8 mouse cellular contexts compared by ENCODE assay signal in the genomic region with DNA sequence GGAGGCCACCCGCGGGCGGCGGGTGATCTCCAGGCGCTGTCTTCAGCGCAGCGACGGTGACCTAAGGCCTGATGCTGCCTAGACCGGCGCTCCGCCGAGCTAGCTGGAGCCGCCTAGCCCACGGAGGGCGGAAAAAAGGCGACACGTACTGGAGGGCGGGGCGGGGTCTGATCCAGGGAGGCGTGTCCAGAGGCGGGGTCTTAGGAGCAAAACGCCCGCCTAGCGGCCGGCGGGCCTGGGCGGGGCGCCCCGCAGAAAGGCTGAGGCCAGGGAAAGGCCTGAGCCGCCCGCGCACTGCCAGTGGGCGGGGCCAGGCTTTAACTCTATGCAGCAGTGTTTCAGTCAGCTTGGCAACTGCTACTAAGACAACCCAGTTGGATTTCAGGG. TPM values are rescaled to one million over a fixed set of nuclear protein-coding genes. Genes with fewer than 3 reads are reported as not detected.
A peak's percentile ranks its signal among the peaks of the same experiment; 100 is the strongest.
DNase-seq lines count a peak whose midpoint lies in the region; ATAC-seq and TF ChIP-seq lines count a peak whose summit lies in the region.

Gene Dsel (minus strand): TSS at position 140 of the 387 bp plus-strand sequence.

- no peaks in the 10 kb centered on the region for H3K27me3 ChIP-seq in embryonic facial prominence, embryonic 12.5 days
- no peaks in the 10 kb centered on the region for H3K27me3 ChIP-seq in intestine, postnatal 0 days (replicated peaks; ENCODE audit: control insufficient read depth, insufficient read depth, low read length)
- no peaks in the 10 kb centered on the region for H3K27me3 ChIP-seq in midbrain, embryonic 10.5 days (ENCODE audit: low read depth, poor library complexity, severe bottlenecking)

- no peaks in the 10 kb centered on the region for H3K9me3 ChIP-seq in embryonic facial prominence, embryonic 12.5 days
- H3K9me3 ChIP-seq in intestine, postnatal 0 days (ENCODE audit: control insufficient read depth) = no peaks in the 10 kb centered on the region
- H3K9me3 ChIP-seq in midbrain, embryonic 10.5 days (replicated peaks) = no peaks in the 10 kb centered on the region

- peak; percentile 95 to 97 for DNase-seq in adrenal gland, postnatal 36 days
- peak; percentile 88 to 90 for DNase-seq in left cerebral cortex, postnatal 36 days (ENCODE audit: low spot score in 2 of 2)
- DNase-seq in midbrain, embryonic 10.5 days (ENCODE audit: low spot score) = peak; percentile 92
- DNase-seq in right cerebral cortex, postnatal 36 days (ENCODE audit: low spot score in 2 of 2) = peak; percentile 84
- DNase-seq in urinary bladder, postnatal 4 days (ENCODE audit: low spot score in 2 of 2) = peak; percentile 92 to 94

- ATAC-seq in embryonic facial prominence, embryonic 12.5 days (ENCODE audit: insufficient number of reproducible peaks, insufficient read depth, low FRiP score, low TSS enrichment) = peak; percentile 97
- ATAC-seq in granulocyte monocyte progenitor cell, adult 5-6 weeks (replicated peaks; ENCODE audit: poor library complexity, severe bottlenecking) = peak; percentile 95
- peak; percentile 99 for ATAC-seq in intestine, postnatal 0 days

- H3K4me3 ChIP-seq in embryonic facial prominence, embryonic 12.5 days = peak within 1 kb of the TSS; percentile 80
- peak within 1 kb of the TSS; percentile 74 for H3K4me3 ChIP-seq in intestine, postnatal 0 days (ENCODE audit: low read depth, low read length)
- H3K4me3 ChIP-seq in midbrain, embryonic 10.5 days = peak within 1 kb of the TSS; percentile 84

- peak within 1 kb of the TSS; percentile 88 for H3K9ac ChIP-seq in embryonic facial prominence, embryonic 12.5 days
- peak within 1 kb of the TSS; percentile 51 for H3K9ac ChIP-seq in intestine, postnatal 0 days (ENCODE audit: low read depth, low read length)

- peak within 1 kb of the TSS; percentile 96 for H3K27ac ChIP-seq in embryonic facial prominence, embryonic 12.5 days
- peak within 1 kb of the TSS; percentile 81 for H3K27ac ChIP-seq in intestine, postnatal 0 days (ENCODE audit: low read depth, low read length)
- H3K27ac ChIP-seq in midbrain, embryonic 10.5 days (replicated peaks) = peak within 1 kb of the TSS; percentile 94

- H3K36me3 ChIP-seq in embryonic facial prominence, embryonic 12.5 days = no peaks in the 10 kb centered on the region
- H3K36me3 ChIP-seq in intestine, postnatal 0 days (ENCODE audit: control insufficient read depth, insufficient read depth) = no peaks in the 10 kb centered on the region
- H3K36me3 ChIP-seq in midbrain, embryonic 10.5 days = peaks cover 8% of the 10 kb centered on the region; the same call in 1 of the 2 replicates

- H3K4me2 ChIP-seq in embryonic facial prominence, embryonic 12.5 days (replicated peaks) = peak within 1 kb of the TSS; percentile 64
- peak within 1 kb of the TSS; percentile 95 for H3K4me2 ChIP-seq in intestine, postnatal 0 days (replicated peaks; ENCODE audit: low read depth)

- intact Hi-C loops in left cerebral cortex, postnatal 36 days (cut with DNase I) = loop anchor here (2.0 to 5.0 kb wide), 2 partner anchors 202 to 514 kb away; no protein-coding TSS in a partner anchor

- TF ChIP-seq CTCF in intestine, postnatal 0 days (IDR thresholded peaks at IDR 0.05; ENCODE audit: low read depth) = peak; percentile 56

- WGBS in embryonic facial prominence, embryonic 12.5 days = under 1% methylated on average over 32 of the region's 33 CpGs
- WGBS in intestine, postnatal 0 days = under 1% methylated on average over 33 of the region's 33 CpGs
- WGBS in midbrain, embryonic 10.5 days = under 1% methylated on average over 33 of the region's 33 CpGs

- H3K4me1 ChIP-seq in embryonic facial prominence, embryonic 12.5 days = peaks cover 5% of the 10 kb centered on the region; the same call in 1 of the 2 replicates
- no peaks in the 10 kb centered on the region for H3K4me1 ChIP-seq in intestine, postnatal 0 days (replicated peaks; ENCODE audit: control insufficient read depth, insufficient read depth, low read length)
- H3K4me1 ChIP-seq in midbrain, embryonic 10.5 days = peaks cover 13% of the 10 kb centered on the region; the same call in 1 of the 2 replicates

RNA-seq across cellular contexts. Expression of gene Dsel, which starts in this region (rescaled TPM):
- total RNA-seq in adrenal gland, postnatal 36 days (2021) = 1 to 10 TPM; 8.4 to 9.4 TPM
- 18.7 and 21.3 TPM in 2 replicates for polyA plus RNA-seq in embryonic facial prominence, embryonic 12.5 days (2016; fragmentation: Nextera tagmentation; extraction: Ambion mirVana)
- total RNA-seq in granulocyte monocyte progenitor cell, adult 5-6 weeks (2014; fragmentation: Nextera tagmentation) = 0.34 and 3.6 TPM in 2 replicates
- total RNA-seq in granulocyte monocyte progenitor cell, adult 5-6 weeks (2017) = 4.0 and 4.6 TPM in 2 replicates
- polyA plus RNA-seq in intestine, postnatal 0 days (2015; fragmentation: Nextera tagmentation; extraction: Ambion mirVana) = 4.1 and 5.1 TPM in 2 replicates
- 10 to 100 TPM; 20.9 to 28.2 TPM for total RNA-seq in left cerebral cortex, postnatal 36 days (2021)
- polyA plus RNA-seq in midbrain, embryonic 10.5 days (2016; fragmentation: Nextera tagmentation; extraction: Ambion mirVana) = 7.8 and 9.9 TPM in 2 replicates

Comparison
In these comparisons a context has a peak if more than half of its experiments do, and no peak if none do; other contexts are left out.
1. Peak in every context shown above with its lines: DNase-seq, ATAC-seq, H3K4me3 ChIP-seq and H3K27ac ChIP-seq.